Mouse (Mus musculus) heart, embryonic 13.5 days (tissue): ENCODE data around the gene F2rl1. TPM values are rescaled to one million over a fixed set of nuclear protein-coding genes. Genes with fewer than 3 reads are reported as not detected.
A peak's percentile ranks its signal among the peaks of the same experiment; 100 is the strongest.

ENCODE experiments used
- ATAC-seq: fragments of 200-750 bp; cut with Nextera tagmentation; 2 replicates; pipeline ENCODE4 v1.8.0; 2017; ENCODE audit warnings: moderate TSS enrichment; ENCODE audit not compliant: insufficient number of reproducible peaks, low FRiP score, low TSS enrichment; ENCODE audit errors: extremely low read depth
- H3K27ac ChIP-seq: fragments of 300-500 bp; sonication (generic); replicated peaks from 2 replicates; pipeline ENCODE4 v1.5.1; 2015; ENCODE audit warnings: moderate library complexity, mild to moderate bottlenecking, inconsistent platforms
- H3K27me3 ChIP-seq: fragments of 300-500 bp; sonication (generic); replicated peaks from 2 replicates; pipeline ENCODE4 v1.6.1; 2015; ENCODE audit warnings: mild to moderate bottlenecking, inconsistent platforms
- H3K36me3 ChIP-seq: fragments of 300-500 bp; sonication (generic); 2 replicates; pipeline ENCODE4 v1.6.1; 2015; ENCODE audit warnings: mild to moderate bottlenecking, inconsistent platforms
- H3K4me1 ChIP-seq: fragments of 300-500 bp; sonication (generic); 2 replicates; pipeline ENCODE4 v1.6.1; 2015; ENCODE audit warnings: inconsistent platforms
- H3K4me2 ChIP-seq: fragments of 300-500 bp; sonication (generic); 2 replicates; pipeline ENCODE4 v1.6.1; 2015; ENCODE audit warnings: inconsistent platforms, mild to moderate bottlenecking, moderate library complexity
- H3K4me3 ChIP-seq: fragments of 300-500 bp; sonication (generic); 2 replicates; pipeline ENCODE4 v1.5.1; 2015; ENCODE audit warnings: moderate library complexity, mild to moderate bottlenecking, inconsistent platforms
- H3K9ac ChIP-seq: fragments of 300-500 bp; sonication (generic); 2 replicates; pipeline ENCODE4 v1.6.1; 2015; ENCODE audit warnings: inconsistent platforms, mild to moderate bottlenecking, moderate library complexity
- H3K9me3 ChIP-seq: fragments of 300-500 bp; sonication (generic); 2 replicates; pipeline ENCODE4 v1.6.1; 2016; ENCODE audit warnings: inconsistent platforms
- WGBS: fragments of 180-500 bp; shearing (Covaris S2); methylation state at CpG from one replicate; pipeline ENCODE4 v1.1.7; 2015; ENCODE audit warnings: mixed read lengths; 5-methylcytosine and 5-hydroxymethylcytosine counted together
- polyA plus RNA-seq: library from polyadenylated mRNA; unstranded; fragments of >200 nt; fragmentation: Nextera tagmentation; extraction: Ambion mirVana; gene quantifications from 2 replicates; pipeline ENCODE4 v1.2.1, GENCODE M21; 2015

Gene F2rl1
- polyA plus RNA-seq, 1 experiment from 2014 or later = 0.27 TPM

DNA sequence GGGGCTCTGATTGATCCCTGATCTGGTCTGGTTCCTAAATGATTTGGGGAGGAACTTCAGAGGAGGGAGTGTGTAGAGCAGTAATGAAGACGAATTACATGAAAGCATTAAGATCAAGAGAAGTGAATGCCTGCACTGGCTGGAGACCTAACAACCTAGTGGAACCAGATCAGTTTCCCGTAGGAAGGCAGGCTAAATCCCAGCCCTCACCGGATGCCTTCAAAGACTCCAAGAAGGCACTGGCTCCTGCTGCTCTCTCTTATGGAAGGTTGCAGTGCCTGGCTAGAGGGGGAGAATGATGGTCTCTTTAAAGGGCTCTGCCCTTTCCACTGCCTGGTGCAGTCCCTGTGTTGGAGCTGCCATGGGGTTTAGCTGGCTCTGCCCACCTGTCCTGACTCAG lies 24.4 kb upstream of the F2rl1 start:
- no peak overlapping the region for H3K9ac ChIP-seq
- no peaks in the 10 kb centered on the region for H3K36me3 ChIP-seq
- 26% methylated on average over 3 of the region's 3 CpGs for WGBS
- H3K4me2 ChIP-seq = peak overlapping the region; percentile 61
- no peak overlapping the region for H3K27ac ChIP-seq
- ATAC-seq = no peak
- no peaks in the 10 kb centered on the region for H3K9me3 ChIP-seq
- no peaks in the 10 kb centered on the region for H3K27me3 ChIP-seq
- peaks cover 32% of the 10 kb centered on the region for H3K4me1 ChIP-seq
- H3K4me3 ChIP-seq = no peak overlapping the region

DNA sequence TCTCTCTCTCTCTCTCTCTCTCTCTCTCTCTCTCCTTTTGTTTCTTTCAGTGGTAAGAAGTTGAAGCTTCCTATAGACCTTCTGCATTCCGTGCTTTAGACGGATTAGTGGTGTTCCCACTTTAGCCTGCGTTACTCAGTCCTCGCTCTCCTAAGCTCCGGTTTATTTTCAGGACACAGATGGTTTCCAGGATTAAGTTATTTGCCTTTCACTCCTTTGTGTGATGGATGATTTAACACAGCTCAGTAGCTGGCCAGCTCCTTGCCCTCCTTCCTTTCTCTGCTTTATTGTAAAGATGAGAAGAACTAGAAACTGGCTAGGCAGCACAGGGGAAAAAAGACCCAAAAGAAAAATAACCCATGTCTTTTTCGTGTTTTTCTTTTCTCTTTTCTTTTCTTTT lies 23.8 kb upstream of the F2rl1 start:
- H3K4me1 ChIP-seq = peaks cover 32% of the 10 kb centered on the region
- no peaks in the 10 kb centered on the region for H3K36me3 ChIP-seq
- WGBS = 24% methylated on average over 6 of the region's 6 CpGs
- H3K9me3 ChIP-seq = no peaks in the 10 kb centered on the region
- no peaks in the 10 kb centered on the region for H3K27me3 ChIP-seq
- H3K27ac ChIP-seq = no peak overlapping the region
- 0 out of 2 replicates have a peak overlapping the region, but pooled peaks have one; percentile 29 for H3K9ac ChIP-seq
- no peak for ATAC-seq
- peak overlapping the region; percentile 61 for H3K4me2 ChIP-seq
- peak overlapping the region; percentile 24 for H3K4me3 ChIP-seq

DNA sequence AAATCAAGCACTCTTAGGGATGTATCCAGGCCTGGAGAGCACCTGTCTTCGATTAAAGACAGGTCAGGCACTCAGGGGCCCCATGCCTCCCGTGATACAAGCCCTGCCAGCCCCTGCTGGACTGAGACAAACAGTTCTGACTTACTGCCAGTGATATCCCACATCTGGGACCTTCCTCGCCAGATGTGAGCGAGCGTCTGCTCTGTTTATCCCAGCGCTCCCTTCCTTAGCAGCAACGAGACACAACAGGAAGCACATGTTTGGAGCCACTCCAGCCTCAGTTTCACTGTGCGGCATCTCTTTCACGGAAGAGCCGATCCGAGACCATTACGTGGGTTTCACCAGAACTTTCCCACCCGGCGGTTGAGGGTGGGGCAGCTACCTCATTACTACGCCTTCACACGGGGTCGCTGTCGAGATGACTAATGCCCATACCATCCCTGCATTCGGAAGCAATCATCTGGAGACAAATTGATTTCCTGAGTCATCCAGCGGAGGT lies 23.3 kb upstream of the F2rl1 start:
- 0 out of 2 replicates have a peak overlapping the region, but pooled peaks have one; percentile 37 for H3K9ac ChIP-seq
- H3K27ac ChIP-seq = no peak overlapping the region
- peak overlapping the region; percentile 61 for H3K4me2 ChIP-seq
- no peaks in the 10 kb centered on the region for H3K9me3 ChIP-seq
- ATAC-seq = no peak
- 29% methylated on average over 20 of the region's 20 CpGs for WGBS
- H3K4me1 ChIP-seq = peaks cover 32% of the 10 kb centered on the region
- no peaks in the 10 kb centered on the region for H3K36me3 ChIP-seq
- no peaks in the 10 kb centered on the region for H3K27me3 ChIP-seq
- peak overlapping the region; percentile 24 for H3K4me3 ChIP-seq

DNA sequence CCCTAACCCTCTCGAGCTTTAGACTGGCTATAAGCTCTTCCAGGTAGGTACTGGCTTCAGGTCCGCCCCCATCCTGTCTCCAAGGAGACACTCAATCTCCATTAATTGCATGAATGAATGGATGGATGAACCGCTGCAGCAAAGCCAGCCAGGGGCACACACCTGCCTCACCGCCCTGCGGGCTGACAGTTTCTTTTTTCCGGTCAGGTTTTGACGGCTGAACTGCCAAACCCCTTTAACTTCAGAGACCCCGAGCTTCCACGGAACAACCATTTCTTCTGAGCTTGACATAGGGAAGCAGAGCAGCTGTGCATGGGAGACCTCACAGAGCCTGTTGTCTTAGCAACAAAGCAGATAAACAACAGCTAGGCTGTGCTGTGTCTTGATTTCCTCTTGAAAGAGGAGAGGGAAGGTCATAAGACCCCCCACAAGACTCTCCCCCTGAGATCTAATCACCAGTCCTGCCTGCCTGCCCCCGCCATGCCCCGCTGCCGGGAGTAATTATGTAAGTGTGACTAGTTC lies 22.1 kb upstream of the F2rl1 start:
- Histone ChIP-seq H3K27ac (no peak overlapping the region), H3K9me3 (no peaks in the 10 kb centered on the region), H3K27me3 (no peaks in the 10 kb centered on the region), H3K4me3 (no peak overlapping the region), H3K9ac (no peak overlapping the region), H3K36me3 (no peaks in the 10 kb centered on the region), H3K4me1 (peaks cover 32% of the 10 kb centered on the region), H3K4me2 (no peak overlapping the region)
- no peak for ATAC-seq
- 35% methylated on average over 12 of the region's 12 CpGs for WGBS

DNA sequence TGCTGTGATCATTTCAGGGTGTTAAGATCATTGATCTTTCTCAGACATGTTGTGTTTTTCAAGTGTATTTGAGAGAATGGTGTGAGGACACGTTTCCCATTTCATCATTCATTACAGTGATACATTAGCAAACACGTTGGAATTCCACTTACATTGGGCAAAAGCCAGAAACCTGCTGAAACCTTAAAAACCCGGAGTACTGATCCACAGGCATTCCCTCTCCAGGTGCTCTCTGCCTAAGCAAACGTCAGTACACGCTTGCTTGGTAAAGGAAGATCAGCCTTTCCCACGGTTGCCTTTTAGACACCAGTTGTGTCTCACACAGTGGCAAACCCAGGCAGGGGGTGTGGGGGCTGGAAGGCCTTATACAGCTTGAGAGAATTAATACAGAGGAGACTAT lies 21.2 kb upstream of the F2rl1 start:
- ATAC-seq = no peak
- Histone ChIP-seq H3K4me3 (no peak overlapping the region), H3K9me3 (no peaks in the 10 kb centered on the region), H3K27ac (no peak overlapping the region; the same call in 1 of the 2 replicates), H3K36me3 (no peaks in the 10 kb centered on the region), H3K9ac (no peak overlapping the region), H3K4me2 (no peak overlapping the region), H3K27me3 (no peaks in the 10 kb centered on the region), H3K4me1 (peaks cover 32% of the 10 kb centered on the region)
- WGBS = 60% methylated on average over 6 of the region's 6 CpGs

DNA sequence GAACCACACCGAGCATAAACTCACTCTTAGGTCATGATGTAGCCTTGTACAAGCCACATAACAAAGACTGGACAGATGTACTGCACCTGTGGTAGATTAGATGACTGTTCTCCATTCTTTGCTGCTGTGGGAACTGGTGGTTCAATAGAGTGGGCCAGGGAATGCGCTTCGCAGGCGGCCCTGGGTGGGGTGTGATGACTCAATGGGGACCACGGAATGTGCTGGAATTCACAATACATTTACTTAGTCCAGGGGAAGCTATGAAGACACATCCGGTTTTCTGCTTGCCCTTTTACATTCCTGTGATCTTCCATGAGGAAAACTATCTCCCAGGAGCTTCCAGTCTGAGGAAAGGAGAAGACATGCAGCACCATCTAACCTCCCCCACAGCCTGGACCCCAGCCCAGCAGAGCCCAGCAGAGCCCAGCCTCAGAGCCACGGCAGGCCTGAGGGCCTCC lies 20.7 kb upstream of the F2rl1 start:
- H3K27ac ChIP-seq = peak overlapping the region; percentile 28; the same call in 1 of the 2 replicates
- H3K9me3 ChIP-seq = no peaks in the 10 kb centered on the region
- WGBS = 63% methylated on average over 7 of the region's 7 CpGs
- H3K4me2 ChIP-seq = no peak overlapping the region
- H3K4me3 ChIP-seq = no peak overlapping the region
- no peaks in the 10 kb centered on the region for H3K27me3 ChIP-seq
- no peaks in the 10 kb centered on the region for H3K36me3 ChIP-seq
- ATAC-seq = no peak
- no peak overlapping the region for H3K9ac ChIP-seq
- peaks cover 32% of the 10 kb centered on the region for H3K4me1 ChIP-seq

DNA sequence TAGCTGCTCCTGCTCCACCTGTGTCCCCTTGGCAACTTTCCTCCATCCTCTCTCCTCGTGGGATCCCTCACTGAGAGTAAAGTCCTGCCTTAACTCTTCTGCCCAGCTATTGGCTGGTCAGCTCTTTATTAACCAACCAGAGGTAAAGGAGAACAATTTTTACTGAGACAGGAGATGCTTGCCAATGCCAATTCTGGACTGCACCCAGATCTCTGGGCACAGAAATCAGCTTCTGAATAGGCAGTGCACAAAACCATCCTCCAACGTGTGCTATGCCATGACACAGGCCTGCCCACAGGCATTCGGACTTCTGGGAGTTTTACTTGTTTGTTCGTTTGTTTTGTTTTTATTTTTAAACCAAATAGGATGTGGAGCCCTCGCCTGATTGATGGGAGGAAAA lies 13.0 kb upstream of the F2rl1 start:
- Histone ChIP-seq H3K36me3 (no peaks in the 10 kb centered on the region), H3K9me3 (no peaks in the 10 kb centered on the region), H3K4me1 (peaks cover 30% of the 10 kb centered on the region), H3K9ac (no peak overlapping the region), H3K4me2 (no peak overlapping the region), H3K4me3 (no peak overlapping the region), H3K27ac (no peak overlapping the region), H3K27me3 (no peaks in the 10 kb centered on the region; the same call in 1 of the 2 replicates)
- 77% methylated on average over 5 of the region's 5 CpGs for WGBS
- no peak for ATAC-seq

DNA sequence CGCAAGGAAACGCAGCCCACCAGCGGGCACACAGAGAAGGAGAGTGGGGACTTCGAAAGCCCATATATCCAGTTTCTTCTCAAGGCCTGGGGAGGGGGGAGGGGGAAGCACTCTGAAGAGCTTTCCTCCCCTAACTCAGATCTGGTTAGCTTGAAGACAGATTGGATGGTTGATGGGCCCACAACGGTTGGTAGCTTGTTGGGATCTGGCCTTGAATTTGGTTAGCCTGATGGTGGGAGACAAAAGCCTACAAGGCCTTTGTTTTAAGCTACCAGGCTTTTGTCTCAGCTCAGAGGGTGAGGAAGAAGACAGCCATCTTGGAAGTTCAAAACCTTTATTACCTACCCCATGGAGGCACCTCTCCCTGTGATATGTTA lies 11.1 kb upstream of the F2rl1 start:
- H3K9ac ChIP-seq = no peak overlapping the region
- H3K4me2 ChIP-seq = peak overlapping the region; percentile 58; the same call in 1 of the 2 replicates
- WGBS = 11% methylated on average over 5 of the region's 5 CpGs
- H3K4me3 ChIP-seq = no peak overlapping the region
- H3K36me3 ChIP-seq = no peaks in the 10 kb centered on the region
- H3K27me3 ChIP-seq = no peaks in the 10 kb centered on the region; the same call in 1 of the 2 replicates
- H3K4me1 ChIP-seq = peaks cover 41% of the 10 kb centered on the region
- no peak for ATAC-seq
- H3K9me3 ChIP-seq = no peaks in the 10 kb centered on the region
- no peak overlapping the region for H3K27ac ChIP-seq

DNA sequence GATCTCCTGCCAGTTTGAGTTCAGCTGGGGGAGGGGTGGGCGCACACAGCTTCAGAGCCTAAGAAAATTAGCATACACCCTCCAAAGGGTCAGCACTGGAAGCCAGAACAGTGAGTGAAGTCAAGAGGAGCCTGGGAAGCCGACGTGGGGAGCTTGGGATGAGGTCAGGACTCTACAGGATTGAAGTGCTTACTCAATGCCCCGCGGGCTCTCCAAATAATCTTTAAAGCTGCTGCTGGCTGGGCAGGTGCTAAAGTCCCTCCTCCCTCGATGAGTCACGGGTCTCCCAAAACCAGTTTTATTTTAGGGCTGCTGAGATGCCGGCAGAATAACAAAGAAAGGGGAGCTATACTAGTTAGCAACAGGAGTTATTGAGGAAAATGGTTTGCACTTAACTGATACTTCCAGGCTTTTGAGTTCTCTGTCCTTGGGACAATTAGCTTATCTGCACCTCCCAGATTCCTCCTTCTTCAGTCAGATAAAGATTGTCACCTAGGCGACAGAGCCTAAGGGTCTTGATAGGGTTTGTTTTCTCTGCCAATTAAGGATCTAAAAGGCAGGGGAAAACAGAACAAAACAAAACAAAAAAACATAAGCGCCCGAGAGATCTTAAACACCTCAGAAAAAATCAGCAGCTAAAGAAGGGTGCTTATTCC lies 10.6 kb upstream of the F2rl1 start:
- ATAC-seq = no peak
- H3K9me3 ChIP-seq = no peaks in the 10 kb centered on the region
- peaks cover 42% of the 10 kb centered on the region for H3K4me1 ChIP-seq
- peak overlapping the region; percentile 58 for H3K4me2 ChIP-seq
- H3K27ac ChIP-seq = 0 out of 2 replicates have a peak overlapping the region, but pooled peaks have one; percentile 12
- H3K36me3 ChIP-seq = no peaks in the 10 kb centered on the region
- H3K9ac ChIP-seq = peak overlapping the region; percentile 34; the same call in 1 of the 2 replicates
- 4% methylated on average over 11 of the region's 11 CpGs for WGBS
- H3K27me3 ChIP-seq = no peaks in the 10 kb centered on the region; the same call in 1 of the 2 replicates
- peak overlapping the region; percentile 1; the same call in 1 of the 2 replicates for H3K4me3 ChIP-seq

DNA sequence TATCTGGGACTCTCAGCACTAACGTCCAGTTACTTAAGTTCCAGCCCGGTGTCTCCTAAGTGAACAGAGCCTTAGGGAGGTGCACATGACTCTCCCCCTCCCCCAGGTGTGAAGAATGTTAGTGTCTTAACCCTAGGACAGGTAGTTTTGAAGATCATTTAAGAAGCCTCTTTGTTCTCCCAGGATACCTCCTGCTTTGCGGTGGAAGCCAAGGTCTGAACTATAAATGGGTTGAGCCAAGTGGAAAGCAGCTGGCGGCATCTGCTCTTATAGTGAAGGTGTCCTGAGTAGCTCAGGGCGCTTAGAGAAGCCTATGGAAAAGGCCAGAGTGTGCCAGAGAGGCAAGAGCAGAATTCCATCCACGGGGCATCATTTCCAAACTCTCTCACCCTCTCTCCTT lies 10.0 kb upstream of the F2rl1 start:
- Histone ChIP-seq H3K27ac (0 out of 2 replicates have a peak overlapping the region, but pooled peaks have one; percentile 54), H3K4me3 (peak overlapping the region; percentile 1; the same call in 1 of the 2 replicates), H3K4me1 (peaks cover 42% of the 10 kb centered on the region), H3K9me3 (no peaks in the 10 kb centered on the region), H3K36me3 (no peaks in the 10 kb centered on the region), H3K4me2 (peak overlapping the region; percentile 58), H3K27me3 (no peaks in the 10 kb centered on the region; the same call in 1 of the 2 replicates), H3K9ac (peak overlapping the region; percentile 34; the same call in 1 of the 2 replicates)
- no peak for ATAC-seq
- 15% methylated on average over 6 of the region's 6 CpGs for WGBS

DNA sequence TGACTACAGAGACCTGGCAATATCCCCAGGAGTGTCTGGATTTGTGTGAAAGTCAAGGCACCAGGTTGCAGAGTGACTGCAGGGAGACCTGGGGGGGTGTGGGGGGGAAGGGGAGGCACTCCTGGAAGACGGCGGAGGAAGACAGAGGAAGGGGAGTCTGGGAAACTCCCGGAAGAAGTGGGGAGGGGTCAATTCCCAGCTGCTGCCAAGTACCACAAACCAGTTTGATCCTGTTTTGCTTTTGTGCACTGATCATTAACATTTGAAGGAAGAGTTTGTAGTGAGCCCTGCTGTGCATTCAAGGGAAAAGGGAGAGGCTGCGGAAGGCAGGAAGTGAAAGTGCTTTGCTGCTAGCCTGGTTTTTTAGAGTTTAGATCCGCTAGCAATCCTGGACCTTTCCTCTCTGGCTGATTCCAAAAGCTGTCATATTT lies 9.1 kb upstream of the F2rl1 start:
- Histone ChIP-seq H3K4me3 (peak overlapping the region; percentile 28), H3K4me1 (peaks cover 42% of the 10 kb centered on the region), H3K9me3 (no peaks in the 10 kb centered on the region), H3K27ac (peak overlapping the region; percentile 54), H3K4me2 (peak overlapping the region; percentile 58), H3K9ac (peak overlapping the region; percentile 63), H3K36me3 (no peaks in the 10 kb centered on the region), H3K27me3 (peaks cover 1% of the 10 kb centered on the region; the same call in 1 of the 2 replicates)
- 10% methylated on average over 5 of the region's 5 CpGs for WGBS
- no peak for ATAC-seq
